Mouse (Mus musculus) midbrain, embryonic 13.5 days (tissue): Measurements from ENCODE around the gene Rbm8a2. TPM values are rescaled to one million over a fixed set of nuclear protein-coding genes. Genes with fewer than 3 reads are reported as not detected.
A peak's percentile ranks its signal among the peaks of the same experiment; 100 is the strongest.

Experiments used
- ATAC-seq: fragments of 200-750 bp; cut with Nextera tagmentation; 2 replicates; pipeline ENCODE4 v1.8.0; 2017; ENCODE audit warnings: mild to moderate bottlenecking, moderate TSS enrichment, moderate library complexity
- H3K27ac ChIP-seq: fragments of 300-500 bp; sonication (generic); 2 replicates; pipeline ENCODE4 v1.5.1; 2015; ENCODE audit warnings: inconsistent platforms, mild to moderate bottlenecking, moderate library complexity
- H3K27me3 ChIP-seq: fragments of 300-500 bp; sonication (generic); 2 replicates; pipeline ENCODE4 v1.6.1; 2015; ENCODE audit warnings: mild to moderate bottlenecking, inconsistent platforms
- H3K36me3 ChIP-seq: fragments of 300-500 bp; sonication (generic); 2 replicates; pipeline ENCODE4 v1.6.1; 2015; ENCODE audit warnings: mild to moderate bottlenecking, inconsistent platforms
- H3K4me1 ChIP-seq: fragments of 300-500 bp; sonication (generic); replicated peaks from 2 replicates; pipeline ENCODE4 v1.6.1; 2015; ENCODE audit warnings: inconsistent platforms
- H3K4me2 ChIP-seq: fragments of 300-500 bp; sonication (generic); replicated peaks from 2 replicates; pipeline ENCODE4 v1.6.1; 2015; ENCODE audit warnings: moderate library complexity, mild to moderate bottlenecking, inconsistent platforms
- H3K4me3 ChIP-seq: fragments of 300-500 bp; sonication (generic); replicated peaks from 2 replicates; pipeline ENCODE4 v1.5.1; 2015; ENCODE audit warnings: mild to moderate bottlenecking, inconsistent platforms
- H3K9ac ChIP-seq: fragments of 300-500 bp; sonication (generic); replicated peaks from 2 replicates; pipeline ENCODE4 v1.6.1; 2015; ENCODE audit warnings: mild to moderate bottlenecking, inconsistent platforms
- H3K9me3 ChIP-seq: fragments of 300-500 bp; sonication (generic); 2 replicates; pipeline ENCODE4 v1.6.1; 2016; ENCODE audit warnings: mild to moderate bottlenecking, inconsistent platforms
- WGBS: fragments of 180-500 bp; shearing (Covaris S2); methylation state at CpG from one replicate; pipeline ENCODE4 v1.1.7; 2015; 5-methylcytosine and 5-hydroxymethylcytosine counted together
- polyA plus RNA-seq: library from polyadenylated mRNA; unstranded; fragments of >200 nt; fragmentation: Nextera tagmentation; extraction: Ambion mirVana; gene quantifications from 2 replicates; pipeline ENCODE4 v1.2.1, GENCODE M21; 2015

The Rbm8a2 gene
- polyA plus RNA-seq, 1 experiment from 2014 or later: 0.52 TPM

DNA sequence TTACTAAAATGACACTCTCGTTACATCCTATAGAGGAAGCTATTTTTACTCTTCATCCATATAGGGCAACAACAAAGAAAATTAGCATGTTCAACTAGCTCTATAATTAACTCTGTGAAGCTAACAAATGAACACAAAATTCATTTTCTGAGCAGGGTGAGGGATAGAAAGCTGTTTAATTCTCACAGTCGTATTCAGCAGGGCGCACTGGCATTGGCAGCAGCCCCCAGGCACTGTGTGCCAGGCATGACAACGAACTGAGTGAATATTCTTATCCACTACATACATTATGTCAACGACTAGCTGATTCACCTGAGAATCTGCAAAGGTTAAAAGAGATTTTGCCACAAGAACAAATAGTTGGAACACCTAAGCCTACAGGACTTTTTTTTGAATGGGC is 8.2 kb downstream of the Rbm8a2 start:
- Histone ChIP-seq H3K9ac (no peak overlapping the region), H3K27ac (no peak overlapping the region), H3K36me3 (no peaks in the 10 kb centered on the region), H3K4me2 (no peak overlapping the region), H3K4me1 (no peaks in the 10 kb centered on the region), H3K4me3 (no peak overlapping the region), H3K9me3 (no peaks in the 10 kb centered on the region), H3K27me3 (no peaks in the 10 kb centered on the region)
- ATAC-seq: no peak
- WGBS: 67% methylated on average over 5 of the region's 5 CpGs

GRCm38 (mm10) chr1:175967004-175967745 is 11.7 kb downstream of the Rbm8a2 start:
- no peak overlapping the region for H3K4me2 ChIP-seq

DNA sequence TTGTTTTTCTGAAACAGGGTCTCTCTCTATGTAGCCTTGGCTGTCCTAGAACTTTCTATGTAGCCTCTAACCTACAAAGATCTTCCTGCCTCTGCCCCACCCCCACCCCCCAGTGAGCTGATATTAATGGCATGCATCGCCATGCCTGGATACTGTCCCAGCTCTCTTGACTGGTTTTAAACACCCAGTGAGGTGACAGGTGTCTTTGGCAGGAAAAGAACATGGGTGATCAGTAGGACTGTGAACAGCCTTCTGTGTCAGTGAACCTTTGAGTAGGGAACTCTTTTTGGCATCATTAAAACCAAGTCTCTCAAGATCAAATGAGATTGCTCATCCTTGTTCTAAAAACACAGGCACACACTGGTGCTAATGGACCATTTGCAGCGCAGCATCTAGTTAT is 17.1 kb downstream of the Rbm8a2 start:
- ATAC-seq: no peak
- H3K9me3 ChIP-seq: no peaks in the 10 kb centered on the region
- H3K4me2 ChIP-seq: no peak overlapping the region
- no peaks in the 10 kb centered on the region for H3K27me3 ChIP-seq
- H3K4me3 ChIP-seq: no peak overlapping the region
- no peaks in the 10 kb centered on the region for H3K4me1 ChIP-seq
- no peak overlapping the region for H3K9ac ChIP-seq
- whole genome bisulfite sequencing: 94% methylated on average over 2 of the region's 2 CpGs
- no peak overlapping the region for H3K27ac ChIP-seq
- H3K36me3 ChIP-seq: no peaks in the 10 kb centered on the region

More at GRCm38 (mm10) chr1:175967004-175967745, 11.7 kb downstream of the Rbm8a2 start:
- no peaks in the 10 kb centered on the region for H3K9me3 ChIP-seq
- H3K27ac ChIP-seq: no peak overlapping the region
- 89% methylated on average over 5 of the region's 5 CpGs for WGBS
- no peak overlapping the region for H3K9ac ChIP-seq
- H3K27me3 ChIP-seq: no peaks in the 10 kb centered on the region
- H3K4me3 ChIP-seq: no peak overlapping the region
- no peaks in the 10 kb centered on the region for H3K36me3 ChIP-seq
- H3K4me1 ChIP-seq: no peaks in the 10 kb centered on the region
- ATAC-seq: no peak

DNA sequence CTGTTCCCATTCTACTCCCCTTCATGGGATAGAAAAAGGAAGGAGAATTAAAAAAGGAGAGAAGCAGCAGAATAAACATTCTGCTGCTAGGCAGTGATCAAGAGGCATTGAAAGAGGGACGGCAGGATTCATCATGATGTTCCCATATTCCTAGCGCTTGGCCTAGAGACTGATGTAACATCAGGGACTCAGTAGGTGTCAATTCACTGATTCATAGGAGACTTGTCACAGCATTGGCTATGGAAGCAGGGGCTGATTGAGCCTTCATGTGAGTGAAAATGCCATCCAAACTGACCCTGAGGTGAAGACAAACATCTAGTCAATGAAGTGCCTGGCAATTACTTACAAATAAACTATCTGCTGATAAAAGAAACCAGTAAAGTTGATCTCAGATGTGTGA is 28.1 kb downstream of the Rbm8a2 start:
- Histone ChIP-seq H3K4me3 (no peak overlapping the region), H3K27me3 (no peaks in the 10 kb centered on the region), H3K4me1 (no peaks in the 10 kb centered on the region), H3K27ac (no peak overlapping the region), H3K4me2 (no peak overlapping the region), H3K36me3 (no peaks in the 10 kb centered on the region), H3K9ac (no peak overlapping the region), H3K9me3 (no peaks in the 10 kb centered on the region)
- WGBS: 85% methylated on average over 2 of the region's 2 CpGs
- ATAC-seq: no peak

GRCm38 (mm10) chr1:175950421-175950820 is 28.5 kb downstream of the Rbm8a2 start:
- H3K9ac ChIP-seq: no peak overlapping the region
- no peaks in the 10 kb centered on the region for H3K36me3 ChIP-seq
- 86% methylated on average over 3 of the region's 3 CpGs for WGBS
- H3K4me1 ChIP-seq: no peaks in the 10 kb centered on the region
- no peaks in the 10 kb centered on the region for H3K27me3 ChIP-seq
- no peak overlapping the region for H3K4me3 ChIP-seq
- H3K27ac ChIP-seq: no peak overlapping the region
- no peak for ATAC-seq
- H3K9me3 ChIP-seq: no peaks in the 10 kb centered on the region
- H3K4me2 ChIP-seq: no peak overlapping the region

GRCm38 (mm10) chr1:175946718-175947315 is 32.1 kb downstream of the Rbm8a2 start:
- H3K27ac ChIP-seq: no peak overlapping the region
- no peak for ATAC-seq
- 77% methylated on average over 4 of the region's 4 CpGs for WGBS

GRCm38 (mm10) chr1:175943168-175943567 is 35.7 kb downstream of the Rbm8a2 start:
- H3K36me3 ChIP-seq: no peaks in the 10 kb centered on the region
- WGBS: 93% methylated on average over 7 of the region's 7 CpGs
- H3K4me2 ChIP-seq: no peak overlapping the region
- H3K9me3 ChIP-seq: no peaks in the 10 kb centered on the region
- H3K9ac ChIP-seq: no peak overlapping the region
- no peak overlapping the region for H3K4me3 ChIP-seq
- H3K27ac ChIP-seq: no peak overlapping the region
- H3K27me3 ChIP-seq: no peaks in the 10 kb centered on the region
- H3K4me1 ChIP-seq: no peaks in the 10 kb centered on the region
- ATAC-seq: no peak

More at GRCm38 (mm10) chr1:175946718-175947315, 32.1 kb downstream of the Rbm8a2 start:
- no peak overlapping the region for H3K4me2 ChIP-seq
- H3K27me3 ChIP-seq: no peaks in the 10 kb centered on the region
- H3K4me3 ChIP-seq: no peak overlapping the region
- H3K9me3 ChIP-seq: no peaks in the 10 kb centered on the region
- H3K4me1 ChIP-seq: no peaks in the 10 kb centered on the region
- no peaks in the 10 kb centered on the region for H3K36me3 ChIP-seq
- H3K9ac ChIP-seq: no peak overlapping the region

DNA sequence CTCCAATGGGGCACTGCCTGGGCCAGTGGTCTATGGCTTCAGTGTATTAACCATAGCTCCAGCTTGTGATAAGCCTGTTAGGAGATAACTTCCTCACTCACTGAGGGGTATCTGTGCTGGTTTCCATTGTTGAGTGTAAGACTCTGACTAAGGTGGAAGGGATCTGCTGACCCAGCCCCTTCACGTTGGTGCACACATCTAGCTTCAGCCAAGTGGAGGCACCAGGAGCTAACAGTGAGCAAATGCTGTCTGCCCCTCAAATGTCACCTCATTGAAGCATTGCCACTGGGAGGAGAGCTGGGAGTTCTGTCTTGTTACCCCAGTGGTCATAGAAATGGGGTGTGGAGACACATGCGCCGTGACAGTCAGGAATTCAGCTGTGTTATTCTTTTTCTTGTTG is 40.2 kb downstream of the Rbm8a2 start:
- Histone ChIP-seq H3K36me3 (no peaks in the 10 kb centered on the region), H3K9ac (no peak overlapping the region), H3K27me3 (no peaks in the 10 kb centered on the region), H3K4me2 (no peak overlapping the region), H3K27ac (no peak overlapping the region), H3K4me3 (no peak overlapping the region), H3K4me1 (no peaks in the 10 kb centered on the region; the same call in 1 of the 2 replicates), H3K9me3 (no peaks in the 10 kb centered on the region)
- ATAC-seq: no peak
- 78% methylated on average over 3 of the region's 3 CpGs for WGBS

DNA sequence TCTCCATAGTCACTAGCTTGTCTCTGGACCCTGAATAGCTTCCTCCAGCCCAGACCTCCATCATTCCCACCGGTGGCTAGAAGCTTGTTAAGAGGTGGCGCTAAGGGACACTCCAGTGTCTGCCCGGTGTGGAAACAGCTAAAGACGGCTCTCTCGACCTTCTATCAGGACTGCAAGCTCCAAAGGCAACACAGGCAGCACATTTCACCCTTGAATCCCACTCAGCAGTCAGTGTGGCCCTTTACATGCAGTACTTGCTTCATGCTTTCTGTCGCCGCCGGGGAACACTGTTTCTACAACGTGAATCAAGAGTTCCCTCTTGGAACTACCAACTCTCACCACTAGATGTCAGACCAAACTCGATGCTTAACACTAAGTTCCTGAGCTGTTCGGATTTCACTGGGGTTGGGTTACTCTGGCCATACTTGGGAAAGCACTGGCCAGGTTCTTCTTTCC is 42.6 kb downstream of the Rbm8a2 start:
- Histone ChIP-seq H3K27ac (no peak overlapping the region), H3K4me3 (0 out of 2 replicates have a peak overlapping the region, but pooled peaks have one; percentile 17), H3K9ac (0 out of 2 replicates have a peak overlapping the region, but pooled peaks have one; percentile 40), H3K27me3 (no peaks in the 10 kb centered on the region), H3K4me1 (no peaks in the 10 kb centered on the region; the same call in 1 of the 2 replicates), H3K9me3 (no peaks in the 10 kb centered on the region), H3K4me2 (peak overlapping the region; percentile 51), H3K36me3 (no peaks in the 10 kb centered on the region)
- WGBS: 11% methylated on average over 11 of the region's 11 CpGs
- ATAC-seq: peak; percentile 86

- no peak overlapping the region for H3K9ac ChIP-seq
- H3K4me2 ChIP-seq: no peak overlapping the region
- H3K9me3 ChIP-seq: no peaks in the 10 kb centered on the region
- WGBS: 92% methylated on average over 5 of the region's 5 CpGs
- H3K27me3 ChIP-seq: no peaks in the 10 kb centered on the region
- H3K27ac ChIP-seq: no peak overlapping the region
- H3K4me1 ChIP-seq: no peaks in the 10 kb centered on the region; the same call in 1 of the 2 replicates
- ATAC-seq: no peak
- no peak overlapping the region for H3K4me3 ChIP-seq
- H3K36me3 ChIP-seq: no peaks in the 10 kb centered on the region
These were observed 47.5 kb downstream of the Rbm8a2 start for GRCm38 (mm10) chr1:175931391-175931790.
